ENCODE assay signal across 8 mouse cellular contexts in the genomic region with DNA sequence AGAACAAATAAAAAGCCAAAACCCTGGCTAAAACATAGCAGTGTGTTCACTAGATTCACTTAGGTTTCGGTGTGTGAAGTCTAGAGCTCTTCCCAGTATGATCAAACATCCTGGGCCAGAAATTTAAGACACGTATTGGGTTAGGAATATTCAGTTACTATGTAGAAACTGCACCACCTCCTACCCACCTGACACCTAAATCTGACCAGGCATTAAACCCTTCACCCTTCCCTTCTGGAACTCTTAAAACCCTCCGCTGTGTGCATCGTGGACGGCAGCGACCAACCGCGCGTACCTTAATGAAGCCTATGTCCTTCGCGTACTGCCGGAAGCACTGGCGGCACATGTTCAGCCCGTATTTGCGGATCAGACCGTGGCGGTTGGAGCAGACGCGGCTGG. TPM values are rescaled to one million over a fixed set of nuclear protein-coding genes. Genes with fewer than 3 reads are reported as not detected.
DNase-seq lines count a peak whose midpoint lies in the region; ATAC-seq and TF ChIP-seq lines count a peak whose summit lies in the region.

No protein-coding gene starts in this region.

- peak overlapping the region; percentile 92 for H3K4me2 ChIP-seq in intestine, embryonic 14.5 days (ENCODE audit: low read length)
- peak overlapping the region; percentile 71 for H3K4me2 ChIP-seq in neural tube, embryonic 12.5 days (replicated peaks)

- H3K9ac ChIP-seq in intestine, embryonic 14.5 days (ENCODE audit: low read length): peak overlapping the region; percentile 95
- H3K9ac ChIP-seq in neural tube, embryonic 12.5 days: peak overlapping the region; percentile 87

- no peaks in the 10 kb centered on the region for H3K27me3 ChIP-seq in intestine, embryonic 14.5 days (replicated peaks; ENCODE audit: control insufficient read depth, insufficient read depth, low read length)
- no peaks in the 10 kb centered on the region for H3K27me3 ChIP-seq in neural tube, embryonic 12.5 days (replicated peaks)

- no peak for DNase-seq in left cerebral cortex, adult 2 months (ENCODE audit: extremely low spot score in 1 of 2, low spot score in 2 of 2)
- DNase-seq in left cerebral cortex, postnatal 10 days (ENCODE audit: extremely low spot score in 1 of 2, low spot score in 2 of 2): no peak
- DNase-seq in c-Kit-positive CD71-positive TER-119-positive erythroid progenitor cells, embryonic 14.5 days (ENCODE audit: low spot score): peak; percentile 43
- no peak for DNase-seq in intestine, embryonic 14.5 days (ENCODE audit: low spot score)
- no peak for DNase-seq in right cerebral cortex, postnatal 4 days
- DNase-seq in cerebellum, adult 11-12 months: no peak
- DNase-seq in adrenal gland, adult 18-20 months (ENCODE audit: low spot score in 2 of 2): no peak

- H3K36me3 ChIP-seq in intestine, embryonic 14.5 days (ENCODE audit: control insufficient read depth, insufficient read depth, low read length): peaks cover 24% of the 10 kb centered on the region
- H3K36me3 ChIP-seq in neural tube, embryonic 12.5 days: peaks cover 17% of the 10 kb centered on the region

- no peak for TF ChIP-seq CTCF in left cerebral cortex, adult 2 months (IDR thresholded peaks at IDR 0.05)

- peaks cover 4% of the 10 kb centered on the region; the same call in 1 of the 2 replicates for H3K4me1 ChIP-seq in intestine, embryonic 14.5 days (replicated peaks; ENCODE audit: control insufficient read depth, insufficient read depth, low read length)
- peaks cover 5% of the 10 kb centered on the region for H3K4me1 ChIP-seq in neural tube, embryonic 12.5 days

- WGBS in intestine, embryonic 14.5 days: under 1% methylated on average over 19 of the region's 19 CpGs
- 1% methylated on average over 19 of the region's 19 CpGs for WGBS in neural tube, embryonic 12.5 days

- ATAC-seq in intestine, embryonic 14.5 days (replicated peaks; ENCODE audit: low FRiP score, low TSS enrichment, low read depth): no peak
- ATAC-seq in neural tube, embryonic 12.5 days (ENCODE audit: low FRiP score, low read depth): no peak

- intact Hi-C loops in left cerebral cortex, adult 2 months (cut with DNase I): no loop called here
- intact Hi-C loops in left cerebral cortex, postnatal 10 days (cut with DNase I): no loop called here

- peak overlapping the region; percentile 97 for H3K4me3 ChIP-seq in left cerebral cortex, adult 2 months
- H3K4me3 ChIP-seq in intestine, embryonic 14.5 days (ENCODE audit: low read depth, low read length): peak overlapping the region; percentile 75
- H3K4me3 ChIP-seq in neural tube, embryonic 12.5 days: peak overlapping the region; percentile 73

- H3K27ac ChIP-seq in left cerebral cortex, adult 2 months: peak overlapping the region; percentile 92
- peak overlapping the region; percentile 91 for H3K27ac ChIP-seq in intestine, embryonic 14.5 days (ENCODE audit: low read depth)
- H3K27ac ChIP-seq in neural tube, embryonic 12.5 days: peak overlapping the region; percentile 79; the same call in 1 of the 2 replicates

- H3K9me3 ChIP-seq in intestine, embryonic 14.5 days (ENCODE audit: control insufficient read depth, low read length): no peaks in the 10 kb centered on the region
- H3K9me3 ChIP-seq in neural tube, embryonic 12.5 days: no peaks in the 10 kb centered on the region

RNA-seq across cellular contexts. Expression of a gene that starts 0.6 kb away (rescaled TPM):
- 1,000 to 10,000 TPM; 1,087 to 1,104 TPM for total RNA-seq in left cerebral cortex, adult 2 months (2021)
- total RNA-seq in left cerebral cortex, postnatal 10 days (2021): 1,000 to 10,000 TPM; 1,162 to 1,211 TPM
- polyA plus RNA-seq in intestine, embryonic 14.5 days (2014; fragmentation: Nextera tagmentation; extraction: Ambion mirVana): 2,140 and 2,401 TPM in 2 replicates
- polyA plus RNA-seq in neural tube, embryonic 12.5 days (2016; fragmentation: Nextera tagmentation; extraction: Ambion mirVana): 1,233 and 1,267 TPM in 2 replicates
- total RNA-seq in adrenal gland, adult 18-20 months (2021): 1,000 to 10,000 TPM; 1,279 to 1,338 TPM

RNA-seq across cellular contexts. Expression of a gene that starts 10.2 kb away (rescaled TPM):
- not detected for total RNA-seq in left cerebral cortex, adult 2 months (2021)
- under 1 TPM in 1 of 2 experiments, not detected in 1; 0.22 TPM for total RNA-seq in left cerebral cortex, postnatal 10 days (2021)
- polyA plus RNA-seq in intestine, embryonic 14.5 days (2014; fragmentation: Nextera tagmentation; extraction: Ambion mirVana): 19.7 and 23.4 TPM in 2 replicates
- 13.8 and 17.4 TPM in 2 replicates for polyA plus RNA-seq in neural tube, embryonic 12.5 days (2016; fragmentation: Nextera tagmentation; extraction: Ambion mirVana)
- not detected for total RNA-seq in adrenal gland, adult 18-20 months (2021)

RNA-seq across cellular contexts. Expression of a gene that starts 25.5 kb away (rescaled TPM):
- 100 to 1,000 TPM; 174 to 177 TPM for total RNA-seq in left cerebral cortex, adult 2 months (2021)
- total RNA-seq in left cerebral cortex, postnatal 10 days (2021): 100 to 1,000 TPM; 205 to 218 TPM
- polyA plus RNA-seq in intestine, embryonic 14.5 days (2014; fragmentation: Nextera tagmentation; extraction: Ambion mirVana): 678 and 785 TPM in 2 replicates
- 443 and 444 TPM in 2 replicates for polyA plus RNA-seq in neural tube, embryonic 12.5 days (2016; fragmentation: Nextera tagmentation; extraction: Ambion mirVana)
- total RNA-seq in adrenal gland, adult 18-20 months (2021): 100 to 1,000 TPM; 505 to 610 TPM

RNA-seq across cellular contexts. Expression of a gene that starts 25.6 kb away (rescaled TPM):
- total RNA-seq in left cerebral cortex, adult 2 months (2021): 10 to 100 TPM; 27.0 to 28.9 TPM
- total RNA-seq in left cerebral cortex, postnatal 10 days (2021): 10 to 100 TPM; 33.6 to 35.6 TPM
- 41.5 and 49.4 TPM in 2 replicates for polyA plus RNA-seq in intestine, embryonic 14.5 days (2014; fragmentation: Nextera tagmentation; extraction: Ambion mirVana)
- 50.7 and 51.2 TPM in 2 replicates for polyA plus RNA-seq in neural tube, embryonic 12.5 days (2016; fragmentation: Nextera tagmentation; extraction: Ambion mirVana)
- 10 to 100 TPM; 43.1 to 62.8 TPM for total RNA-seq in adrenal gland, adult 18-20 months (2021)

RNA-seq across cellular contexts. Expression of a gene that starts 38.5 kb away (rescaled TPM):
- total RNA-seq in left cerebral cortex, adult 2 months (2021): 1 to 10 TPM; 4.8 to 6.1 TPM
- total RNA-seq in left cerebral cortex, postnatal 10 days (2021): 1 to 10 TPM; 5.7 to 7.1 TPM
- 27.5 and 32.5 TPM in 2 replicates for polyA plus RNA-seq in intestine, embryonic 14.5 days (2014; fragmentation: Nextera tagmentation; extraction: Ambion mirVana)
- polyA plus RNA-seq in neural tube, embryonic 12.5 days (2016; fragmentation: Nextera tagmentation; extraction: Ambion mirVana): 26.6 and 27.6 TPM in 2 replicates
- total RNA-seq in adrenal gland, adult 18-20 months (2021): 1 to 10 TPM; 3.3 to 4.5 TPM
